Mouse (Mus musculus) bone marrow macrophage, adult 2 months (primary cell): ENCODE results near the gene Xpnpep2.

Experiments
- CTCF ChIP-seq: IDR thresholded peaks from 2 replicates; pipeline ENCODE4 v1.5.1; 2012; ENCODE audit warnings: low read depth, mild to moderate bottlenecking, low read length, moderate library complexity
- POLR2A ChIP-seq: IDR thresholded peaks from 2 replicates; pipeline ENCODE4 v1.6.1; 2012; ENCODE audit warnings: mild to moderate bottlenecking, low read depth, low read length, borderline replicate concordance

DNA sequence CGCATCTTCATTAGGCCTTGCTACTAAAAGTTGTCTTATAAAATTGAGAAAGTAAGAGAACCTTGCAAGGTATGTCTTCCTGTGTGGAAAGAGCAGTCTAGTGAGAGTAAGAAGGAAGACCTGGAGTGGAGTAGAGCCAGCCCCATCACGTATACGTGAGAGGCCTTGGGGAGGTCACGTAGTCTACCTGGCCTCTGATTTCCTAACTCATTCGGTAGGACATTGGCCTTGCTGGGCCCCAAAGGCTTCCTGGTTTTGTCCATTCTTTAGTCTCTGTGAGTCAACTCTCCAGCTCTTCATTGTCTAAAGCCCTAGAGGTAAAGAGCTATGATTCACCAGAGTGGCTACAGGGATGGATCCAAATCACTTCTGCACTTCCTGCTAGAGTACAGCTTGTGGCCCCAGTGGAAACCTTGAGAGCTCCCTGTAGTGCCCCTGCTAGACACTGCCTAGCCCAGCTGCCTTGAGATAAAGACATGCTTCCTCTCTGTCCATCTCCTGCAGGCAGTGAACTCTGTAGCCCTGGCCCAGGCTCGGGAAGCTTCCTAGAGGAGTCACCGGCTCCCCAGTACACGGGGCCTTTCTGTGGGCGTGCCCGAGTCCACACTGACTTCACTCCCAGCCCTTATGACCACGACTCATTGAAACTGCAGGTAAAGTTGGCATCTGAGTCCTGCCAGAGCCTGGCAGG lies 49.8 kb downstream of the Xpnpep2 start:
- TF ChIP-seq CTCF = no peak
- no peak for TF ChIP-seq POLR2A
